Mouse (Mus musculus): ENCODE data around the gene Cmtm3. TPM values are rescaled to one million over a fixed set of nuclear protein-coding genes. Genes with fewer than 3 reads are reported as not detected.

Gene Cmtm3
- polyA plus RNA-seq, 1 experiment from 2014 or later, result 105 TPM

GRCm38 (mm10) chr8:104346706-104347105 lies 7.5 kb downstream of the Cmtm3 start:
- WGBS, result 65% methylated on average over 12 of the region's 12 CpGs
- no peak overlapping the region for H3K27ac ChIP-seq (replicated peaks)

DNA sequence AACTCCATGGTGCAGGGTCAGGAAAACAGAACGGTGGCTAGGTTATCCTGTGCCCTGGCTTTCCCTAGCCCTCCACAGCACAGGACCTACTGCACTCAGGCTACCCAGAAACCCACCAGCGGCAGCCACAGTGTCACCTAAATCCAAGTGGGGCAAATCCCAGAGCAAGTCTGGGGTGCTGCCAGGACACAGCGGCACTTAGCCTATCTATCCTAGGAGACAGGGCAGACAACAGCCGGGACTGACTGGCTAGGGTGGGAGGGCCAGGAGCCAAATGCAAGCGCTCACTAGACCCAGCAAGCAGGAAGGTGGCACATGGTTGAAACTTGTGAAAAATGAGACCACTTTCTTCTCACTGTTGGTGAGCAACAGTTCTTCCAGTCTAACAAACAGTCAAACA lies 9.8 kb downstream of the Cmtm3 start:
- no peak for DNase-seq (ENCODE audit: low spot score)
- Histone ChIP-seq H3K36me3 (replicated peaks) (peaks cover 54% of the 10 kb centered on the region), H3K27ac (replicated peaks) (no peak overlapping the region), H3K27me3 (replicated peaks; ENCODE audit: low read depth, poor library complexity, severe bottlenecking) (no peaks in the 10 kb centered on the region), H3K4me3 (no peak overlapping the region), H3K9me3 (no peaks in the 10 kb centered on the region), H3K4me1 (peaks cover 14% of the 10 kb centered on the region; the same call in 1 of the 2 replicates)
- 91% methylated on average over 5 of the region's 5 CpGs for WGBS

More at GRCm38 (mm10) chr8:104346706-104347105, 7.5 kb downstream of the Cmtm3 start:
- Histone ChIP-seq H3K36me3 (replicated peaks) (peaks cover 55% of the 10 kb centered on the region), H3K4me3 (no peak overlapping the region), H3K9me3 (no peaks in the 10 kb centered on the region), H3K4me1 (peaks cover 22% of the 10 kb centered on the region), H3K27me3 (replicated peaks; ENCODE audit: low read depth, poor library complexity, severe bottlenecking) (no peaks in the 10 kb centered on the region)
- DNase-seq (ENCODE audit: low spot score), result no peak

DNA sequence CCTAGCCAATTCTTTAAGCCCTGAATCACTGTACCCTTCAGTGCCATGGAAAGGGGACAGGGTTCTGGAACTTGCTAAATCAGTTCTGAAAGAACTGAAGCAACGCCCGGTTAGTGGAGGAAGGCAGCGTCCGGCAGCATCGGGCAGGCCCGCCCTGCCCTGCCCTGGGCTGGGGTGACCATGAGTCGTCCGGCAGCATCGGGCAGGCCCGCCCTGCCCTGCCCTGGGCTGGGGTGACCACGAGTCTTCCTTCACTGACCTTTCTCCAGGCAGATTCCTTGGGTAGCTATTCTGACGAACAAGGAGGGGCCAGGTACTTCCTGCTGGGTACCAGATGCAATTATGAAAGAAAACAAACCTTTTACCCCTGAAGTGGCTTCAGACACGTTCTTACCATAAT lies 10.8 kb downstream of the Cmtm3 start:
- H3K36me3 ChIP-seq (replicated peaks), result peaks cover 54% of the 10 kb centered on the region
- no peak for DNase-seq (ENCODE audit: low spot score)

DNA sequence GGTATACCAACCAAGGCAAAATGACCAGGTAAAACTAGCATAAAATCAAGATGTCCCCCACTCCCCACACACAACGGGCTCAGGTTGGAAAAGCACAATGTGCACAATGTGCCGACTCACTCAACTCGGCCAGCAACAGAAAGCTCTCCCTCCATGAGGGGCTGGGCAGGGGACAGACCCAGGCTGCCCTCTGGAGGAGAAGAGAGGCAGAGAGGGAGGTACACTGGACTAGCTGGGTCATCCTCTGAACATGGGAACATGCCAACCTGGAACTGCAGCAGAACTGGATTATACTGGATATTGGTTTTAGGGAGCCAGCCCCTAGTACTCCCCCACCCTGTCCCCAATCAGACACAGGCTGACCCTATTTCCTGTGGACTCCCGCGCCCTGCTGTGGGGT lies 14.0 kb downstream of the Cmtm3 start:
- WGBS, result 70% methylated on average over 5 of the region's 5 CpGs
- H3K9me3 ChIP-seq, result no peaks in the 10 kb centered on the region
- no peaks in the 10 kb centered on the region for H3K27me3 ChIP-seq (replicated peaks; ENCODE audit: low read depth, poor library complexity, severe bottlenecking)
- peaks cover 6% of the 10 kb centered on the region; the same call in 1 of the 2 replicates for H3K4me1 ChIP-seq
- no peak for DNase-seq (ENCODE audit: low spot score)
- H3K4me3 ChIP-seq, result no peak overlapping the region
- H3K36me3 ChIP-seq (replicated peaks), result peaks cover 44% of the 10 kb centered on the region
- H3K27ac ChIP-seq (replicated peaks), result no peak overlapping the region

More for the DNA sequence above, 10.8 kb downstream of the Cmtm3 start:
- Histone ChIP-seq H3K27me3 (replicated peaks; ENCODE audit: low read depth, poor library complexity, severe bottlenecking) (no peaks in the 10 kb centered on the region), H3K4me3 (no peak overlapping the region), H3K27ac (replicated peaks) (no peak overlapping the region), H3K9me3 (no peaks in the 10 kb centered on the region), H3K4me1 (peaks cover 14% of the 10 kb centered on the region; the same call in 1 of the 2 replicates)
- WGBS, result 66% methylated on average over 13 of the region's 13 CpGs

DNA sequence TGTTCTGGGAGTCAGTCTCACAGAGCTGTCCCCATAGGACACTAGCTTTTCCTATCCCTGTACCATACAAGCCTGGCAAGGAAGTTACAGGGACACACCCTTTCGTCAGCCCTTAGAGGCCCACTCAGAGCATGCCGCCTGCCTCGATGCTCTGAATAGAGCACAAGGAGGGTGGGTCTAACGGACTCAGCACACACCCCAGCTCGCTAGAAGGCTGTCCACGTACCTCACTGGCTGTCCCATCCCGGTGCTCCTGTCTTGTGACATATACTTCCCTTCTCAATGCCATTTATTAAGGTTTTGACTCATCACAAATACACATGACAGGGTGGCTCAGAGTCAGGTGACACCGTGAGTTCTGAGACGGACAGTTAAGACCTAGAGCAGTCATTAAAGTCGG lies 15.3 kb downstream of the Cmtm3 start:
- no peak overlapping the region for H3K4me3 ChIP-seq
- no peaks in the 10 kb centered on the region for H3K27me3 ChIP-seq (replicated peaks; ENCODE audit: low read depth, poor library complexity, severe bottlenecking)
- peaks cover 5% of the 10 kb centered on the region; the same call in 1 of the 2 replicates for H3K4me1 ChIP-seq
- no peak overlapping the region for H3K27ac ChIP-seq (replicated peaks)
- H3K9me3 ChIP-seq, result no peaks in the 10 kb centered on the region
- DNase-seq (ENCODE audit: low spot score), result no peak
- 91% methylated on average over 10 of the region's 10 CpGs for WGBS
- H3K36me3 ChIP-seq (replicated peaks), result peaks cover 41% of the 10 kb centered on the region

GRCm38 (mm10) chr8:104358637-104359036 lies 19.4 kb downstream of the Cmtm3 start:
- Histone ChIP-seq H3K9me3 (no peaks in the 10 kb centered on the region), H3K36me3 (replicated peaks) (peaks cover 37% of the 10 kb centered on the region), H3K4me3 (no peak overlapping the region), H3K27me3 (replicated peaks; ENCODE audit: low read depth, poor library complexity, severe bottlenecking) (no peaks in the 10 kb centered on the region), H3K27ac (replicated peaks) (no peak overlapping the region), H3K4me1 (peaks cover 11% of the 10 kb centered on the region; the same call in 1 of the 2 replicates)
- WGBS, result 83% methylated on average over 3 of the region's 3 CpGs
- DNase-seq (ENCODE audit: low spot score), result no peak

GRCm38 (mm10) chr8:104359778-104360456 lies 20.7 kb downstream of the Cmtm3 start:
- Histone ChIP-seq H3K4me3 (no peak overlapping the region), H3K4me1 (peaks cover 11% of the 10 kb centered on the region; the same call in 1 of the 2 replicates), H3K9me3 (no peaks in the 10 kb centered on the region), H3K36me3 (replicated peaks) (peaks cover 27% of the 10 kb centered on the region), H3K27me3 (replicated peaks; ENCODE audit: low read depth, poor library complexity, severe bottlenecking) (no peaks in the 10 kb centered on the region), H3K27ac (replicated peaks) (no peak overlapping the region; the same call in 1 of the 2 replicates)
- WGBS, result 70% methylated on average over 15 of the region's 15 CpGs
- no peak for DNase-seq (ENCODE audit: low spot score)

- Histone ChIP-seq H3K27me3 (replicated peaks; ENCODE audit: low read depth, poor library complexity, severe bottlenecking) (no peaks in the 10 kb centered on the region), H3K27ac (replicated peaks) (no peak overlapping the region), H3K36me3 (replicated peaks) (peaks cover 11% of the 10 kb centered on the region; the same call in 1 of the 2 replicates), H3K4me3 (no peak overlapping the region), H3K4me1 (peaks cover 22% of the 10 kb centered on the region), H3K9me3 (no peaks in the 10 kb centered on the region)
- no peak for DNase-seq (ENCODE audit: low spot score)
- WGBS, result 89% methylated on average over 9 of the region's 9 CpGs
Measured at GRCm38 (mm10) chr8:104365695-104366094, 26.5 kb downstream of the Cmtm3 start.

DNA sequence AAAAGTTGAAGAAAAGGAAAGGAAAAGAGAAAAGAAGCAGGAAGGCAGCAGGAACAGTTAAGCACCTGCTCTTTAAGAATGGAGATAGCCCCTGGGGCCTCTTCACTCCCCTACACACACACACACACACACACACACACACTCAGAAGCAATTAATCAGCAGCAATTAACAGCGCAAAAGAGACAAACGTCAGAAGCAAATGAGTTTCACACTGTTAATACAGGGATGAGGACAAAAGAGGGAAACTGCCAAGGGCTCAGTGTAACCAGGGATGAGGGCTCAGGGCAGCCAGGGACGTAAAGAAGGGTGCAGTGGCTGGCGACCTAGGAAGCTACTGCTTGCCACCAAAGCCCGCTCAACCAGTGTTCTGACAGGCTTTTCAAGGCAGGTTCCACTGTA lies 28.2 kb downstream of the Cmtm3 start:
- Histone ChIP-seq H3K36me3 (replicated peaks) (peaks cover 7% of the 10 kb centered on the region; the same call in 1 of the 2 replicates), H3K27ac (replicated peaks) (no peak overlapping the region), H3K4me1 (peaks cover 22% of the 10 kb centered on the region), H3K27me3 (replicated peaks; ENCODE audit: low read depth, poor library complexity, severe bottlenecking) (no peaks in the 10 kb centered on the region), H3K9me3 (no peaks in the 10 kb centered on the region), H3K4me3 (no peak overlapping the region)
- 52% methylated on average over 5 of the region's 5 CpGs for WGBS
- no peak for DNase-seq (ENCODE audit: low spot score)

- WGBS, result 84% methylated on average over 12 of the region's 12 CpGs
- Histone ChIP-seq H3K9me3 (no peaks in the 10 kb centered on the region), H3K36me3 (replicated peaks) (peaks cover 5% of the 10 kb centered on the region; the same call in 1 of the 2 replicates), H3K4me3 (no peak overlapping the region), H3K27ac (replicated peaks) (no peak overlapping the region), H3K4me1 (peaks cover 29% of the 10 kb centered on the region), H3K27me3 (replicated peaks; ENCODE audit: low read depth, poor library complexity, severe bottlenecking) (no peaks in the 10 kb centered on the region)
- no peak for DNase-seq (ENCODE audit: low spot score)
Measured at GRCm38 (mm10) chr8:104369591-104369990, 30.4 kb downstream of the Cmtm3 start.

- Histone ChIP-seq H3K36me3 (replicated peaks) (peaks cover 5% of the 10 kb centered on the region; the same call in 1 of the 2 replicates), H3K27me3 (replicated peaks; ENCODE audit: low read depth, poor library complexity, severe bottlenecking) (no peaks in the 10 kb centered on the region), H3K27ac (replicated peaks) (no peak overlapping the region), H3K4me3 (no peak overlapping the region), H3K4me1 (peaks cover 33% of the 10 kb centered on the region), H3K9me3 (no peaks in the 10 kb centered on the region)
- no peak for DNase-seq (ENCODE audit: low spot score)
- 87% methylated on average over 6 of the region's 6 CpGs for WGBS
Measured at GRCm38 (mm10) chr8:104370071-104370470, 30.9 kb downstream of the Cmtm3 start.

DNA sequence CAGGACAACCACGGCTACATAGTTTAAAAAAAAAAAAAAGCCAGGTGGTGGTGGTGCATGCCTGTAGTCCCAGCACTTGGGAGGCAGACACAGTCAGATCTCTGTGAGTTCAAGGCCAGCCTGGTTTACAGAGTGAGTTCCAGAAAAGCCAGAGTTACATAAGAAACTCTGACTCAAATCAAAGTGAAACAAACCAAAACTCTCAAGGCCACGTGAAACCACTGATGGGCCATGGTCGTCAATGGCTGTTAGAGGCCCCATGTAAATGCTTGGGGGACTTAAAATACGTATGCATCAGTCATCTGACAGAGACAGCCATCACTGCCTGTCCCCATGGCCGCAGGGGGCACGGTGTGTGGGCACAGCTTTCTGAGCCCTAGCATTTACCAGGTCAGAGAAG lies 31.9 kb downstream of the Cmtm3 start:
- no peaks in the 10 kb centered on the region for H3K27me3 ChIP-seq (replicated peaks; ENCODE audit: low read depth, poor library complexity, severe bottlenecking)
- H3K27ac ChIP-seq (replicated peaks), result no peak overlapping the region
- no peaks in the 10 kb centered on the region for H3K9me3 ChIP-seq
- no peak for DNase-seq (ENCODE audit: low spot score)
- H3K36me3 ChIP-seq (replicated peaks), result no peaks in the 10 kb centered on the region
- no peak overlapping the region for H3K4me3 ChIP-seq
- peaks cover 35% of the 10 kb centered on the region for H3K4me1 ChIP-seq
- 89% methylated on average over 6 of the region's 6 CpGs for WGBS

DNA sequence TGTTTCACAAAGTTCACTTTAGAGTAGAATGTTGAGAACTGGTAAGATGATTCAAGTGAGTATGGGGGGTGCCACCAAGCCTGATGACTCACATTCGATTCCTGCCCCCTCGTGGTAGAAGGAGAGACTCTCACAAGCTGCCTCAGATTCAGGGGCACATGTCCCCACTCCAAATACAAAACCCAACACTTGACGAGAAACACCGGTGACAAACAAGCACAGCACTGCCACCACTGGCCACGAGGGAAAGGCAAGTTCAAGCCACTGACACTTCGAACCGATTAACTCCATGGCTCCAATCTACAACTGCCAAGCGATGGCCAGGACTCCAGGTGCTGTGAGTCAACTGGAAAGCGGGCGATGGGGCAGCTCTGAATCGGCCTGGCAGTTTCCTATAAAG lies 34.6 kb downstream of the Cmtm3 start:
- H3K27me3 ChIP-seq (replicated peaks; ENCODE audit: low read depth, poor library complexity, severe bottlenecking), result no peaks in the 10 kb centered on the region
- H3K36me3 ChIP-seq (replicated peaks), result no peaks in the 10 kb centered on the region
- peaks cover 33% of the 10 kb centered on the region for H3K4me1 ChIP-seq
- H3K9me3 ChIP-seq, result no peaks in the 10 kb centered on the region
- no peak overlapping the region for H3K27ac ChIP-seq (replicated peaks)
- 84% methylated on average over 11 of the region's 11 CpGs for WGBS
- H3K4me3 ChIP-seq, result no peak overlapping the region
- DNase-seq (ENCODE audit: low spot score), result no peak

Measured in embryonic facial prominence, embryonic 10.5 days (tissue).